Mouse (Mus musculus) megakaryocyte progenitor cell, adult 5-6 weeks (primary cell): ENCODE measurements around the gene Agbl1. TPM values are rescaled to one million over a fixed set of nuclear protein-coding genes. Genes with fewer than 3 reads are reported as not detected.

Source experiments
- ATAC-seq: replicated peaks from 2 replicates; pipeline ENCODE4 v1.8.0; 2016; ENCODE audit warnings: mild to moderate bottlenecking, moderate TSS enrichment, inconsistent platforms; ENCODE audit not compliant: poor library complexity
- total RNA-seq, 2 experiments: library from RNA; stranded (forward) in 1 of 2; stranded (reverse) in 1 of 2; fragments of 157-497, 149-512 nt in 1 of 2; fragments of 200-1000 nt in 1 of 2; gene quantifications; 2 replicates each; pipeline versions ENCODE4 v1.2.3 to v1.2.4; 2015 to 2017

The Agbl1 gene
- total RNA-seq, 2 experiments from 2014 or later, result not detected

GRCm38 (mm10) chr7:76911672-76912071 lies 682.0 kb downstream of the Agbl1 start:
- ATAC-seq, result no peak

GRCm38 (mm10) chr7:76918871-76919270 lies 689.2 kb downstream of the Agbl1 start:
- ATAC-seq, result no peak

GRCm38 (mm10) chr7:76921671-76922070 lies 692.0 kb downstream of the Agbl1 start:
- no peak for ATAC-seq

GRCm38 (mm10) chr7:76935219-76935618 lies 705.5 kb downstream of the Agbl1 start:
- no peak for ATAC-seq

GRCm38 (mm10) chr7:76941531-76941930 lies 711.8 kb downstream of the Agbl1 start:
- peak; percentile 90 for ATAC-seq

GRCm38 (mm10) chr7:76971334-76971733 lies 741.6 kb downstream of the Agbl1 start:
- peak; percentile 64; the same call in 1 of the 2 replicates for ATAC-seq

GRCm38 (mm10) chr7:77009571-77009970 lies 779.9 kb downstream of the Agbl1 start:
- no peak for ATAC-seq

- no peak for ATAC-seq
These were observed 799.3 kb downstream of the Agbl1 start for GRCm38 (mm10) chr7:77029019-77029418.

GRCm38 (mm10) chr7:77076033-77076432 lies 846.3 kb downstream of the Agbl1 start:
- ATAC-seq, result no peak

- no peak for ATAC-seq
These were observed 857.6 kb downstream of the Agbl1 start for GRCm38 (mm10) chr7:77087266-77087665.

- ATAC-seq, result peak; percentile 98
These were observed 865.5 kb downstream of the Agbl1 start for GRCm38 (mm10) chr7:77095153-77095552.

- no peak for ATAC-seq
These were observed 884.3 kb downstream of the Agbl1 start for GRCm38 (mm10) chr7:77114021-77114420.

- no peak for ATAC-seq
These were observed 899.4 kb downstream of the Agbl1 start for GRCm38 (mm10) chr7:77129045-77129444.

- peak; percentile 60 for ATAC-seq
These were observed 902.3 kb downstream of the Agbl1 start for GRCm38 (mm10) chr7:77131950-77132349.

GRCm38 (mm10) chr7:77132615-77133420 lies 903.1 kb downstream of the Agbl1 start:
- peak; percentile 88 for ATAC-seq

GRCm38 (mm10) chr7:77134860-77135259 lies 905.2 kb downstream of the Agbl1 start:
- no peak for ATAC-seq

GRCm38 (mm10) chr7:77138707-77139106 lies 909.0 kb downstream of the Agbl1 start:
- no peak for ATAC-seq

- ATAC-seq, result no peak
These were observed 917.8 kb downstream of the Agbl1 start for GRCm38 (mm10) chr7:77147527-77147926.

- peak; percentile 77 for ATAC-seq
These were observed 919.1 kb downstream of the Agbl1 start for GRCm38 (mm10) chr7:77148820-77149219.

- ATAC-seq, result no peak
These were observed 920.2 kb downstream of the Agbl1 start for GRCm38 (mm10) chr7:77149846-77150245.

GRCm38 (mm10) chr7:77152393-77152792 lies 922.7 kb downstream of the Agbl1 start:
- no peak for ATAC-seq

GRCm38 (mm10) chr7:77152909-77153308 lies 923.2 kb downstream of the Agbl1 start:
- no peak for ATAC-seq

GRCm38 (mm10) chr7:77164921-77165320 lies 935.2 kb downstream of the Agbl1 start:
- ATAC-seq, result no peak
